Mouse (Mus musculus): ENCODE measurements around the gene Strn.

DNA sequence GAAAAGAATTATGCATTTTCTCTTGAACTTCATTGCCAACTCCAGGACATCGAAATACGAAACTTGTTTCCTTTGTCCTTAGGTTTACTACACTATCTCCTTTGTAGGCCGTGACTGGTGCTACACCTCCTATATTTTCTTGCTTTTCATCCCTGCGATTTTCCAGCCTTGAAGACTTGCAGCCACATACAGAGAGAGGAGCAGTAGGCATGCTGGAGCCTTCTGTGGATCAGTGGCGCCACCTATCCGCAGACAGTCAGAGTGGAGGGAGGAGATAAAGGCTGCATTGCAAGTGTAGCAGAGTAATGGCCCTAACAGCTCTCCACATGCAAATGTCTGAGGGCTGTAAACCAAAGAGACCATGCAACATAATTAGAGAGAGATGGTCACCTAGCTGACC lies 125.9 kb downstream of the Strn start:
- TF ChIP-seq CTCF (IDR thresholded peaks at IDR 0.05; ENCODE audit: low read depth) = peak; percentile 69
- no peak for TF ChIP-seq EP300 (IDR thresholded peaks at IDR 0.05; ENCODE audit: low read depth)

Data from liver, embryonic 14.5 days (tissue).